Mouse (Mus musculus): ENCODE data around the gene Pbx1.

The Pbx1 gene

GRCm38 (mm10) chr1:168425017-168425705 lies 6.9 kb downstream of the Pbx1 start:
- no peak for DNase-seq

DNA sequence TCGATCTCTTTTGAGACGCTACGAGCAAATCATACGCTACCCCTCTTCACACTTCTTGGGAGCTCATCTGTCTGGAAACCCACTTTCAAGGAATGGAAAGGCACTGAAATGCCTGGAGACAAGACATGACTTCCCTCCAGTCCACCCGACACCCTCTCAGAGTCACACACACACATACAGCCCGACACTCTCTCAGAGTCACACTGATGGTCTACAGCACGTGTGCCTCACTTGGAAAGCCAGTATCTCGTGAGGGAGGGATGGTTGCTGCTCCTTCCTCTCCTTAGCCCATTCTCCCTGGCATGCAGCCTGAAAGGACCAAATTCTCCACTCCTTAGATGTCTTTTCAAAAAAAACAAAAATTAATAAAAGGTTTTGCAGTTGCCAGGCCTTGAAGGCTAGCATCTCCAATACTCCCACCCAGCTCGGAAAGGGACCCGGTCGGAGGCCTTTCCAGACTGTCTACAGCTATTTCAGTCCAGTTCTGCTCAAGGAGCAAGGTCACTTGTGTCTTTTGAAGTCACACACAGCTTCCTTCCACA lies 8.6 kb downstream of the Pbx1 start:
- no peak for DNase-seq

DNA sequence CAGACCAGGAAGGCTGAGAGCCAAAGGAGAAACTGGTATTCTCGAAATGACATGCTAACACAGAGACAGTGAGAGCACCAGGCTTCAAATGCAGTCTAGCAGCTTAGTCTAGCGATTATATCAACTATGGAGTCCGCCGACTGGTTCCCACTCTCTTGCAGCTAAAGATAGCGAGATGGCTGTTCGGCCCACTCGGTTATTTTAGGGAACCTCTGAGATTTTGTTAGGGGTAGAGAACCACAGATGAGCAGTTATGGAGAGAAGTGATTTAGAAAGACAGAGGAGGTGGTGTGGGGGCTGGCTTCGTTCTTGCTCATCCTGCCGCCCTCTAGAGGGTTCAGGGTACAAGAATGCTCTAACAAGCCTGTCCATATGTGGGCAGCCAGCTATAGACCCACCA lies 13.2 kb downstream of the Pbx1 start:
- no peak for DNase-seq

GRCm38 (mm10) chr1:168417626-168418025 lies 14.4 kb downstream of the Pbx1 start:
- DNase-seq, result peak in 1 of 2 experiments; percentile 41

DNA sequence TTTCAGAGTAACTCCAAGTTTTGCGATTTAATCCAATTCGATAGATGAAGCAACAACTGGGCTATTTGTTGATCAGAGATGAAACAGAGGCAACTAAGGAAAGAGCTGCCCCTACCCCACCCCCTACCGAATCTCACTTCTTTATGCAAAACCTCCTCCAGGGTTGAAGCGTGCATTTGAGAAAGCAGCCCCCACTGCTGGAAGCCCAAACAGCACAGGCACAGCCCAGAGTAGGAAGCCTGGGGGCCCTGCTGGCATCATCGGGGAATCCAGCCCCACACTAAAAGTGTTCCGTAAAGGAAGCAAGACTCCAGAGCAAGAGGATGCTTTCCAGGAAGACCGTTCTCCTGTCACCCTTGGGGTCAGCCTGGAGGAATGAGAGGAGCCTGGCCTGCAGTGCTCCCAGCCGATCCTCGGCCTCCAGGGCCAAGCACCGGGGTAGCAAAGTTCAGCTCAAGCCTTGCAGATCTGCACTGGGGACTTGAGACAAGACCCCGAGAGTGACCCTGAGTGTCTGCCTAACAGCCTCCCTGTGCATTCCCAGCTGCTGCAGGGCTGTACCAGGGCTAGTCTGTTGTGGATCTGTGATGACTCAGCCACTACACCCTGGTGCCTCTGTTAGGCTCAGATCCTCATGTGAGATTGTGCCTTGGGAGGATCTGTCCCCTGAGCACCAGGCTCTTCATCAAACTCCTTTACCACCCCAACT lies 15.2 kb downstream of the Pbx1 start:
- peak; percentile 54 to 71 for DNase-seq

DNA sequence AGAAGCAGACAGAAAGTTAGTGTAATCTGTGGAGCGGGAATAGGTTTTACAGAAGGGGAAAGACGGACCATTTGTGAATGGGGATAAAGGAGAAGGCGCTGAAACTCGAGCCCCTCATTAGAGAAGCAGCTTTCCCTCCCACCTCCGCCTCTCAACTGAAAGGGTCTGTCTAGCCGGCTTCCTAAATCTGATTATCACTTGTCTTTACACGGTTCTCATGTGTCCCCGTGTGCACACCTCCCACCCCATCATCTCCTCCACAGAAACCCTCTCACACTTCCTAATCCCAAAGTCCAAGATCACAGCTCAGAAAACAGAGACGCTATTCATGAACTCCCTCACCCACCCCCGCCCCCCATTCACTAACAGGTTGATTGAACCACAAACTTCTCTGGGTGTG lies 21.5 kb downstream of the Pbx1 start:
- DNase-seq, result no peak

- peak in 1 of 2 experiments; percentile 56 for DNase-seq
Measured at GRCm38 (mm10) chr1:168410054-168410453, 22.0 kb downstream of the Pbx1 start.

DNA sequence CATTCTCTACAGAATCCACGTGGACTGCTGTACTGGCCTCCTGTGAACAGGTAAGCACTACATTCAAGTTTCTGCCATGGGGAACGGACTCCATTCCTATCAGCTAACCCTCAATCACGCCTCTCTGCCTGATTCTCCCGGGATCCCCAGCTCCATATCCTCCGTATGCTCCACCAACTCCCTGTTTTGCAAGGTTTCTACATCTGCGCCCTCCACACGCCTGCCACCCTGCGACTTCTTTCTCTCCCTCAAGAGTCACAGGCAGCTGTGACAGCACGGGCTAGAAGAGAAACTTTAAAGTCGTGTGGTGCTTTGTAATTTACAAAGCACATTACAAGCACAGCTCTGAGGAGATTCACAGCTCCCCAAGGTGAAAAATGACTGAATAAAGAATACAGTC lies 23.3 kb downstream of the Pbx1 start:
- DNase-seq, result no peak

DNA sequence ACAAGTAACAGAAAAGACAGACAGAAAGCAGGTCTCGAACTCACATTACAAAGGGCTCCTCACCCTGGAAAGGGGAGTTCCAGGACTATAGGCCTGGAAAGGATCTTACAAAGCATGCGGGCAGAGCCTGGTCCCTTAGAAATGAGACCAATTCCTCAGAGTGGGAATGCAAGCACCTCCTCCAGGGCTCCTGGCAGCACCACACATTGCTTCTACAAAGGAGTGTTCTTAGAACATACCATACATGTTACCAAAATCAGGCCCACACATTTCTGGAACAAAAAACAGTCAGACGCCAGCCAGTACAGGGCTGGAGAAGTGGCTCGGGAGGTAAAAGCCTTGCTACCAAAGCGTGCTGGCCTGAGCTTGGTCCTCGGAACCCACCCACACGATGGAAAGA lies 24.1 kb downstream of the Pbx1 start:
- no peak for DNase-seq

DNA sequence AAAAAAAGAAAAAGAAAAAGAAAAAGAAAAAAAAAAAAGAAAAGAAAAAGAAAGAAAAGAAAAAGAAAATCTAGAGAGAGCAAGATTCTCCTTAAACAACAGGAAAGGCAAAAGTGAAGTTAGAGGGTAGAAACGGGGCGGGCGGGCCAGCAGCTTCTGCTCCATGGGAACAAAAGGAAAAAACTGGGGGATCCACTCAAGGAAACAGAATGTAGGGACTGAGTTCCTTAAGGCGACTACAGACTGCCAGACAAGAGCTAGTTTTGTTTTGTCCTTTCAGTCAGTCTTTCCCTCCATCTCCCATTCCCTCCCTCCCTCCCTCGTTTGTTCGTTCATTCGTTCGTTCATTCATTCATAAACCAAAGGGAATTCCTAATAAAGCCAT lies 25.8 kb downstream of the Pbx1 start:
- DNase-seq, result no peak

DNA sequence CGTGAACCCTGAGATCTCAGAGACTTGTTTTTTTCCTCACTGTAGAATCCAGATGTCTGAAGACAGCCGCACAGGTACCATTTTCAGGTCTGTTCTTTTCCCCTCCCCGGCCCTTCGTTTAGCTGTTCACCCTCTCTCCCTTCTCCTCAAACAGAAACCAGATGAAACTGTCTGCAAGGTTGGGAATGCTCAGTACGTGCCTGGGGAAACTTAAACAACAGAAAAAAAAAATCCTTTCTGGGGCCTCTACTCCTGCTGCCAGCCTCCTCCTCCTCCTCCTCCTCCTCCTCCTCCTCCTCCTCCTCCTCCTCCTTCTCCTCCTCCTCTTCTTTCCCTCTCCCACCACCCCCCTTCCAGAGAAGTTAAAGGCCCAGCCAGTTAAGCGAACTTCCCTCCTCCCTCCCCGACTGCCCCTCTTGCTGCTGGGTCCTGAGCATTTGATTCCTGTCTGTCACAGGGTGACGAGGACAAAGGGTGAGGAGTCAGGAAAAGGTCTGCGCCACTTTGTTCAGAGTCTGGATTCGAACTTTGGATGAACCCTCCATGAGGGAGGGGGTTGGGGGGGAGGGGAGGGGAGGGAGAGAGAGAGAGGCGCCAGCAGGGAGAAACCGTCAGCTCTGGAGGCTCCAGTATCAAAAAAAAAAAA lies 26.3 kb downstream of the Pbx1 start:
- DNase-seq, result peak in 1 of 2 experiments; percentile 60

DNA sequence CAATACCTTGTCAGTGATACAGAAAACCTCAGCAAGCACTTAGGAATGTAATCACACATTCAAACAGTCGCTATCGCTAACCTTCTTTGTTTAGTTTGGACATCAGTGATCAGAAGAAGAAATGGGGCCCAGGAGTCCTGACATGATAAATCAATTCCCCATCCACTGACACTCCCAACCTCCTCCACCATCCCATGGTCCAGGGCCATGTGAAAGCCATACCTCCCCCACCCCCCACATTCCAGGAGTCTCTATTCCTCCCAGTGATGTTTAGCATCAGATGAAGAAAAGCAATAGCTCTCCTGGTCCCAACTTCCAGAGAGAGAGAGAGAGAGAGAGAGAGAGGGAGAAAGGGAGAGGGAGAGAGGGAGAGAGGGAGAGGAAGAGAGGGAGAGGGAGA lies 28.5 kb downstream of the Pbx1 start:
- peak in 1 of 2 experiments; percentile 46 for DNase-seq

GRCm38 (mm10) chr1:168402683-168403082 lies 29.4 kb downstream of the Pbx1 start:
- DNase-seq, result no peak

- DNase-seq, result no peak
Measured at GRCm38 (mm10) chr1:168395523-168396159, 36.4 kb downstream of the Pbx1 start.

GRCm38 (mm10) chr1:168394535-168394934 lies 37.5 kb downstream of the Pbx1 start:
- no peak for DNase-seq

- no peak for DNase-seq
Measured at GRCm38 (mm10) chr1:168393456-168393855, 38.6 kb downstream of the Pbx1 start.

DNA sequence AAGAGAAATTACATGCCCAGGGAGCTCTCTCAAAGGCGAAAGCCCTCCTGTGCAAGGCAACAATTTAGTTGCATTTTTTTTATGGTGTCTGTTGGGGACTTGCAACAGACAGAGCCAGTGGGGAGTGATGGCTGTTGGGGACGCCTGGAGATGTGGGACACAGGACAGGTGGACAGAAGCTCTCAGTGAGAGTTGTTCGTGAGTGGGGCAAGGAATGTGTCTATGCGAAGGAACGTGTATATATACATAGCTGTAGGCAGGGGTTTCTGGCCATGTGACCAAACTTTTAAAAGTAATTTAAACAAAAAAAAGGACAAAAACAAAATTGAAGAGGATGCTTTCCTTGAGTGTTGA lies 39.6 kb downstream of the Pbx1 start:
- DNase-seq, result no peak

DNA sequence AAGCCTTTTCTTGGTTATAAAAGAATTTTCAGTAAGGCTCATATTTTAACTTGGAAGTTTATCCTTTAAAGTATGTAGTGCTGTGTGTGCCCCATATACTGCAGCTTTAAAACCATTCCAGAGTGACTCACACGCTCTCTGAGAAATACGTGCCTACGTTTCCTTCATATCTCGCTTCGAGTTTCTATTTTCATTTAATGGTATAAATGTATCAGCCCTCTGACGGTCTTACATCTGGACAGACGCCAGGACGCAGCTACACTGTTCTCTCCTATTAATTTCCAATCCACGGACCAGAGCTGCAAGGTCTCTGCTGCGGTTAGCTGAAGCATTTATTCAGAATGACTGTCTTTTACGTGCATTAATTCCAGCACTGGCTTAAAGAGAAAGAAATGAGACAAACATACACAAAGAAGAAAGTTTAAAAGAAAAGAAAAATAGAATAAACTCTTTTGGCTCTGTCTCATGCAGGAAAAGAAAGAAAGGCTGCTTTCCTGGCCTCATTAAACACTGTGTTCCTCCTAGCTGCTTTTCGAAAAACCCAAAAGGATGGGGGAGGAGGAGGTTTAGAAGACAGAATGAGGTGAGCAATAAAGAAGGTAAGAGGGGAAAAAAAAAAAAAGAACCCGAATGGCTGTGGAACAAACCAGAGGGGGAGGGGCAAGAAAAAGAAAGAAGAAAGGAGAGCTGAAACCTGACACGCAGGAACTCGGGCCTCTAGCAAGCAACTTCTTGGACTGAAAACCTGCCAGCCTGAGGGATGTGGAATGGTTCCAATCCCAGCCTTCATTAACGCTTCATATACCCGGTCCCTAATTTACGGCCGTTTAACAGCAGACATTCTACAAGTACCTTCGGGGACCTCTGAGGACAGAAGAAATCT lies 40.2 kb downstream of the Pbx1 start:
- peak; percentile 62 to 77 for DNase-seq

DNA sequence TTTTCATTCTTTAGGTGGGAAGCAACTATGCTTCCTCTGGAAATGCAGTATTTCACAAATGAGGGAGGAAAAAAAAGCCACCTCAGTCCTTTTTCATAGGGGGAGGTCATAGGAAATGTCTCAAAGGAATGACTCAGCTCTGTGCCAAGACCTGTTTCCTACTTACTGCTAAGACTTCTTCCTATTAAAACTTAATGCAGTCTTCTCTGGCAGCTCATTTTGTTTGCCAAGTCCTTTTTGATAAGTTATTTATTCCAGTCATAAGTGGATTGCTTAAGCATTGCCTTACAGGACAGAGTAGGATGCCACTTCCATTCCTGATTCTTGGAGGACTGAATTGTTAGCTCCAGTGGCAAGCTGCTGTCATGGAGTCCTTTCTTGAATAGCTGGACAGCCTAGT lies 41.3 kb downstream of the Pbx1 start:
- no peak for DNase-seq

DNA sequence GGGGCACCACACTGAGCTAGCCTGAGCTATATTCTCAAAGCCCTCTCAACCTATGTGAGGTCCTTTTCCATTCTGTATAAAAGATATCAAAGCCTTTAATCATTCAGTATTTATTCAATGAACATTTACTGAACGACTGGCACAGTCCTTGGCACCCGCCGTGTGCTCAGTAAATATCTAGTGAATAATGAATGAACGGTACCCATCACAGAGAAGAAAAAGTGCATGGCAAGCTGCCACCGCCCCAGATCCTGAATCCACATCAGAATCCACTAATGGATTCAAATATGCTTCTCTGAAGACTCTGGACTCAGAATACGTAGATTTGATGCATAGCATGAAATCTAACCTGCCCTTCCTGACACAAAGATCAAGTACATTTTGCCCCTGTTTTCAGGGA lies 45.9 kb downstream of the Pbx1 start:
- DNase-seq, result no peak

DNA sequence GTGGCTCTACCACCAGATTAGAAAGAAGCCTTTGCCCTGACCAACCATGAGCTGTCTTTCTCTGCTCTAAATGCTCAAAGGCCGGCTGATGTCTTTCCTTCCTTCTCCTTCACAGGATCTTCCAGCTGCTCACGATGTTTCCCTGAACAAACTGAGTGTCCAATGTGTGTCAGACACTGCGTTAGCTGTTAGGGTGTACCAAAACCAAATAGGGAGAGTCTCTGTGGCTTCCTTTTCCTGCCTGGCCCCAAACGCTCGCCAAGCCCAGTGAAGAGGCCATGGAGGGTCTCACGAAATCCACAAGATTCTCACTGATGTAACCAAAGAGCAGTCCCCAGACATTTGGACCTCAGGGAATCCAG lies 47.5 kb downstream of the Pbx1 start:
- DNase-seq, result peak in 1 of 2 experiments; percentile 52

DNA sequence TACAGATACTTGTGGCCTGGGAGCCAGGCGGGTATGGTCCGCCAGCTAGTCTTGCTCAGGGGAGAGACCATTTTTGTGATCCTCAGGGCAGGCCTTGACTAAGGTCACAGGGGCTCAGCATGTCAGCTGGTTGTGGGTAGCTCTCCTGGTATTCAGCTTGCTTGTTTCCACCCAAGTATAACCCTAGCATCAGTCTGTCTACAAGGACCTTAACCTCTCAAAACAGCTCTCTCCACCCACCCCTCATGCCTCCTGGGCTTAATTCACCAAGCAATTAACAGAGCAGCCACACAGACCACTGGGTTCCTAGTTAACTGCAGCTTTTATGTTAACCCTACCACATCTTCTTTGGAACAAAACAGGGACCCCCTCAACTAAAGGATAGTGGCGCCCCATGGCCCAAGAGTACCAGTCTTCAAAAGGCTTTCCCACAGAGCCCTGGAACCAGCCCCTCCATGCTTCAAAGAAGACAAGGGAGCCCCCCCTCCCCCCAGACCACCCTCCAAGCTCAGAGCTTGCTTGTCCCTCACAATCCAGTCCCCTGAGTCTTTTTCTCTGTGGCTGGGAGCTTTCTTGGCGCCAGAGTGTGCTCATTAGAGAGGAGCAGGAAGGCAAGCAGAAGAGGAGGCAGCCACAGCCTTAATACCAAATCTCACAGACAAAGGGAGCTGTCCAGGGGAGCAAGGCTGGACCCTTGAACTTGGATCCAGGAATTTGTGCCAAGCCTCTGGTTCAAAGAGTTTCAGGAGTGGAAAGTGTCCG lies 48.1 kb downstream of the Pbx1 start:
- DNase-seq, result peak; percentile 38 to 63

All from kidney, postnatal 4 days (tissue).